Mouse (Mus musculus) MEL (cell line): ENCODE results near the gene Fdx1.
A peak's percentile ranks its signal among the peaks of the same experiment; 100 is the strongest.

Source experiments
- BHLHE40 ChIP-seq: IDR thresholded peaks from 2 replicates; pipeline ENCODE4 v1.6.1; 2012; ENCODE audit warnings: low read depth, mild to moderate bottlenecking, inconsistent platforms, low read length, improper control_type of control experiment, borderline replicate concordance
- CHD2 ChIP-seq: IDR thresholded peaks from 2 replicates; pipeline ENCODE4 v1.6.1; 2011; ENCODE audit warnings: low read length, improper control_type of control experiment
- CTCF ChIP-seq, 3 experiments: IDR thresholded peaks in 2 of 3; conservative IDR thresholded peaks in 1 of 3; 2 replicates each; pipeline ENCODE4 v1.5.1; 2011 to 2012; ENCODE audit warnings: low read length in 3 of 3, low read depth in 2 of 3, mild to moderate bottlenecking in 2 of 3, improper control_type of control experiment in 1 of 3, inconsistent platforms in 1 of 3, mixed read lengths in 1 of 3, moderate library complexity in 1 of 3; ENCODE audit not compliant: control insufficient read depth in 1 of 3, insufficient read depth in 1 of 3, poor library complexity in 1 of 3, severe bottlenecking in 1 of 3
- E2F4 ChIP-seq: IDR thresholded peaks from 2 replicates; pipeline ENCODE4 v1.6.1; 2011; ENCODE audit warnings: low read depth, low read length, improper control_type of control experiment, borderline replicate concordance
- HCFC1 ChIP-seq: IDR thresholded peaks from 2 replicates; pipeline ENCODE4 v1.6.1; 2012; ENCODE audit warnings: low read depth, mild to moderate bottlenecking, inconsistent platforms, low read length, improper control_type of control experiment, moderate library complexity
- MAFK ChIP-seq: IDR thresholded peaks from 2 replicates; pipeline ENCODE4 v1.6.1; 2011; ENCODE audit warnings: low read depth, mild to moderate bottlenecking, low read length, improper control_type of control experiment, borderline replicate concordance
- POLR2A ChIP-seq, 2 experiments: IDR thresholded peaks; 2 replicates each; pipeline ENCODE4 v1.6.1; 2011 to 2012; ENCODE audit warnings: low read length in 2 of 2, mild to moderate bottlenecking in 2 of 2, control low read depth in 1 of 2, improper control_type of control experiment in 1 of 2, low read depth in 1 of 2, moderate library complexity in 1 of 2; ENCODE audit not compliant: control insufficient read depth in 1 of 2, insufficient read depth in 1 of 2, poor library complexity in 1 of 2
- RCOR1 ChIP-seq: IDR thresholded peaks from 2 replicates; pipeline ENCODE4 v1.6.1; 2012; ENCODE audit warnings: low read depth, mild to moderate bottlenecking, inconsistent platforms, low read length, improper control_type of control experiment
- USF1 ChIP-seq: IDR thresholded peaks from 2 replicates; pipeline ENCODE4 v1.6.1; 2014; ENCODE audit warnings: low read depth, mild to moderate bottlenecking, inconsistent platforms, low read length, improper control_type of control experiment, moderate library complexity
- USF2 ChIP-seq, 2 experiments: IDR thresholded peaks; 2 replicates each; pipeline ENCODE4 v1.6.1; 2011 to 2012; ENCODE audit warnings: improper control_type of control experiment in 2 of 2, low read length in 2 of 2, borderline replicate concordance in 1 of 2, inconsistent platforms in 1 of 2, low read depth in 1 of 2, mild to moderate bottlenecking in 1 of 2; ENCODE audit not compliant: insufficient read depth in 1 of 2
- ZNF384 ChIP-seq: IDR thresholded peaks from 2 replicates; pipeline ENCODE4 v1.6.1; 2012; ENCODE audit warnings: low read depth, mild to moderate bottlenecking, inconsistent platforms, low read length, improper control_type of control experiment

DNA sequence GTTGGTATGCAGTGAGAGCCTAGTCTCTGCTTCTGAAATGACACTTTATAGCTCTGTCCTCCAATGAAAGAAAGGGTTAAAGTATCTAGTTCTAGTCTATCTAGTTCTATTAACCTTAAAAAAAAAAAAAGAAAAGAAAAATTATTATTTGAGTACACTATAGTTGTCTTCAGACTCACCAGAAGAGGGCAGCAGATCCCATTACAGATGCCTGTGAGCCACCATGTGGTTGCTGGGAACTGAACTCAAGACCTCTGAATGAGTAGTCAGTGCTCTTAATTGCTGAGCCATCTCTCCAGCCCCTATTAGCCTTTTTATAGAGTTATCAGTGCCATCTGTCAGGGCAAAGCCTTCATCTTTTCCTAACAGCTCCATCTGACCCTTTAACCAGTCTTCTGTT, 3.0 kb upstream of the Fdx1 start:
- TF ChIP-seq CHD2: no peak
- TF ChIP-seq CTCF (IDR thresholded peaks at IDR 0.05 in 2 of 3, conservative IDR thresholded peaks at IDR 0.05 in 1 of 3; ENCODE audit: control insufficient read depth in 1 of 3, insufficient read depth in 1 of 3, low read depth in 2 of 3, low read length in 3 of 3, poor library complexity in 1 of 3, severe bottlenecking in 1 of 3): peak; percentile 39 to 67 (median 54)
- TF ChIP-seq BHLHE40: no peak
- TF ChIP-seq POLR2A (IDR thresholded peaks at IDR 0.05; ENCODE audit: control insufficient read depth in 1 of 2, insufficient read depth in 1 of 2, low read depth in 1 of 2, low read length in 2 of 2, poor library complexity in 1 of 2): no peak
- TF ChIP-seq MAFK: no peak
- no peak for TF ChIP-seq USF1
- no peak for TF ChIP-seq RCOR1
- TF ChIP-seq E2F4: no peak
- TF ChIP-seq USF2 (IDR thresholded peaks at IDR 0.05; ENCODE audit: borderline replicate concordance in 1 of 2, insufficient read depth in 1 of 2, low read depth in 1 of 2, low read length in 2 of 2): no peak
- peak; percentile 95 for TF ChIP-seq ZNF384
- no peak for TF ChIP-seq HCFC1
